Mouse (Mus musculus) gastrocnemius, postnatal 10 days (tissue): ENCODE results near the gene Htr1f. TPM values are rescaled to one million over a fixed set of nuclear protein-coding genes. Genes with fewer than 3 reads are reported as not detected.
"Not testable (repeated sequence)": the region's sequence is repeated elsewhere in the genome, so short reads cannot be mapped to it uniquely, and the experiment has no call there.

Experiments used
- DNase-seq: peaks from one replicate; pipeline ENCODE4 v3.0.0; 2021; ENCODE audit warnings: mixed read lengths
- long read RNA-seq, 2 experiments: library from polyadenylated mRNA; stranded (forward); transcript quantifications; one replicate each; pipeline ENCODE4 v2.0.0; 2021
- total RNA-seq, 2 experiments: library from RNA; stranded (reverse); gene quantifications; 2 replicates each; pipeline ENCODE4 v1.2.3; 2021

The Htr1f gene
- not detected for total RNA-seq
- long read RNA-seq, experiment 1, result 0 reads
- long read RNA-seq, experiment 2, result 0 reads

DNA sequence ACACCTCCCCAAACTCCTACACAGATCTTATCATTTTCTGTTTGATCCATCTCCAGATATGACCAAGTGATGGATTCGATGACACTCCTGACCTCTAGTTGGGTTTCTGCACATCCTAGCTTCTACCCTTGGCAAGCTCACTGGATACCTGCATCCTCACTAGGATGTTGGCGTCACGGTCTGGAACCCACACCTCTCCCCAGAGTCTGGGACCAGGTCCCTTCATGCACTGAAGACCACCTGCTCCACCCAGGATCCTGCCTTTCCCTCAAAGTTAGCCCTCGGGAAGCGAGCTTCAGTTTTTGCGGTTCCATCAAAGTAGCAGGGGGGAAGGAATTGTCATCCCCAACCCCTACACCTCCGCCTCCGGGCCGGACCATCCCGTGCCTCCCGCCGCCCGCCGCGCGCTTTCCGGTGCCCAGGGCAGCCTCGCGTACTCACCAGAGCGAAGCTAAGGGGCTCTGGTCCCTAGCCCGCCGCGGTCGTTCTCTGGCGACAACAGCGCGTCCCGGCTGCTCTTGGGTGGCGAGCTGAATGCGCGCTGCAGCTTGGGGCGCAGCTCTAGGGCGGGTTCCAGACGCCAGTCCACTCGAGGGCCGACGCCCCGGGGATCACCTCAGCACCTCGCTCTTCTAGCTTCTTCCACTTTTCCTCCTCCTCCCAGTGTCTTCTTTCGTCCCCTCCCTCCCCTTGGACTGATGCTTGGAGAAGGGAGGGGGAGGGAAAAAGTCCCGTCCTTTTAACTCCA is at the start of gene Htr1f:
Gene Htr1f, minus strand, starts transcription at position 671 of the 748 bp plus-strand sequence.
- DNase-seq, result no peak

- no peak for DNase-seq
Observed at GRCm38 (mm10) chr16:65139771-65140170, 34.1 kb upstream of the Htr1f start.

DNA sequence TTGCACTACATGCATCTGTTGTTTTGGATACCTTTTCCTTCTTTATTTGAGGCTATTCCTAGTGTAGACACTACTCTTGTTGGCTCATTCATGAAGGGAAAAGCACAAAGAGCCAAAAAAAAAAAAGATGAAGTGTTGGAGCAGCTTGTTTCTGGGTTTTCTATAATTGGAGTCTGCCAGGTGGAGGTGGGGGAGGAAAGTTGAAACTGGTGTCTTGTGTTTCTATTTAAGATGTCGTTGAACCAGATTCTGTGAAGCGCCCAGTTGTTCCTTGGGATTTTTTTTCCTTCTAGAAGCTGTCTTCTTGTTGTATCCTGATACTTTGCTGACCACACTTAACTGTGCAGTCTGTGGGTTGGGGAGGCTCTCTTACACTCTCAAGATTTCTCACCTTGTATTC is 23.7 kb upstream of the Htr1f start:
- no peak for DNase-seq

GRCm38 (mm10) chr16:65127846-65128245 is 22.2 kb upstream of the Htr1f start:
- DNase-seq, result no peak

GRCm38 (mm10) chr16:65112221-65112620 is 6.6 kb upstream of the Htr1f start:
- no peak for DNase-seq

DNA sequence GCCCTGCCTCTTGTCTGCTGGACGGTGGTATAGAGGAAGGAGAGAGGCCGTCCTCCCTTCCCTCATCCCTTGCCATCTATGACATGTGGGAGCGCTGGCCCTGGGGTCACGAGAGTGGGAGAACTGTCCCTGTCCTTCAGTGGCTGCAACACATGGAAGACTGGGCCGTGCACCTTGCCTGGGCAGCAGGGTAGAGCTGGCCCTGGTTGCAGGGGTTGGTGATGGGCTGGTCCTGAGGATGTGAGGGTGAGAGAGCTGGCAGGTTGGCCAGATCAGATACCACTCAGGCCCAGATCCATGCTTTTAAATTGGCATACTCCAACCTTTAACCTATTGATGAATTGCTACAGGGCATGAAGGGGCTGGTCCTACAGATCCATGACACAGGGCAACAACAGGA is 12.1 kb downstream of the Htr1f start:
- DNase-seq, result no peak

- DNase-seq, result no peak
Observed at GRCm38 (mm10) chr16:65083475-65083874, 22.2 kb downstream of the Htr1f start.

GRCm38 (mm10) chr16:65069867-65070266 is 35.8 kb downstream of the Htr1f start:
- no peak for DNase-seq

GRCm38 (mm10) chr16:65066264-65066663 is 39.4 kb downstream of the Htr1f start:
- no peak for DNase-seq

DNA sequence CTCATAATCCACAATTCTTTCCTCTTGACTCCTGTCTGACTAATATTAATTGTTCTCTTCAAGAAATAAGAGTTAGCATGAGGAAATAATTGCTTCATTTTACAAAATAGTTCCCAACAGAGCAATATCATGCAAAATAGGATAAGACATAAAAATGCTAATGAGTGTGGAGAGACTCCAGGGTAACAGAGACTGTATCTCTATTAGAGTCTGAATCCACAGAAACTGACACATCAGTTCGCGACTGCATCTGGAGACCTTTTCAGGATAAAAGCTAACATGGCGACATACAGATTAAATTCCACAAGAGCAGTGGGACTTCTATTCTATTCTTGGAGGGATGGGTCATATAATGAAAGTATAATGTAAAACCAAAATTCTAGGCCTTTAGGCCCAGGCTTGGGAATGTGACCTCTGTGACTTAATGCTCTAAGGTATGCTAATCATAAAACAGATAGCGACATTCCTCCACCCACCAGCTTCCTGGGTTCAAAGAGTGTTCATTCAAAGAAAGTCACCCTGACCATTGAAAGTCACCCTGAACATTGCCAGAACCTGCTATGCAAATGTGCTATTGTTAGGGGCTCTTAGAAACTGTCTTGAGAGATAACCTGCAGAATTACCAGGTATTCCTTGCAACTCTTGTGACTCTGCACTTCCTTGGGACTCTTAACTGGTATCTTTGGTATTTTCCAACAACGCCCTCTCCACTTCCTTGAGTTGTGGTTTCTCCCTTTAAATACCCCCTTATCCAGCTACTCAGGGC is 67.8 kb downstream of the Htr1f start:
- DNase-seq, result not testable (repeated sequence)

DNA sequence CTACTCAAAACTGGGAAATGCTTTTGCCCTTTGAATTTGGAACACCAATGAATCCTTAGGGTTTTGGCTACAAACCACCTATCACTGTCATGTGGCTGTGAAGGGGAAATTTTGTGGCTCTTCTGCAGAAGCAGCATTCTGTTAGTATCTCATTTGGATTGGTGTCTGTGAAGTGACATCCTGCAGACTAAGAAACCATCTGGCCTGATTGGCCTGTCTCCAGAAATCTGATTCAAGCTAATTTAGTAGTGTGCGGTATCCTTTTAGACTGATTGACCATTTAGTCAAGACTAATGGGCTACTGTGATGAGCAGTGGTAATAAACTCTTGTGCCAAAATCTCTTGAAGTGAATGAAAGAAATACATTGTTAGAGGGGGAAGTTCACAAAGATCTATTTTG is 76.0 kb downstream of the Htr1f start:
- no peak for DNase-seq

DNA sequence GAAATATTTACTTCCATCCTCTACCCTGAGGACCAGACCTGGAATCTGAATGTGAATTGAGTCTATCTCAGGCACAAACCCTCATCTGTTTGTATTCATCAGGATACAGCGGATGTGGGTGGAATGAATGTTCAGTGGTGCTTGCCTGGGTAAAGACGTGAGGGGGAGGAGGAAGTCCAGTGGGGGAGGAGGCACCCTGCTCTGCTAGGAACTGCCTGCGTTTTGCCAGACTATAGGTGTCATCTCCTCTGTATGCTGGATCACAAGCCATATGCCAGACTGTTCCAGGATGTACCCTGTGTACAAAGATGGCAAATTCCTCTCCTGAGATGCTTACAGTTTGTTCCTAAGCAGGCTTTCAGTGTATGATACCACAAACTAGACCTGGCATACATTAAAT is 83.3 kb downstream of the Htr1f start:
- no peak for DNase-seq

GRCm38 (mm10) chr16:65018710-65019109 is 86.9 kb downstream of the Htr1f start:
- DNase-seq, result no peak

DNA sequence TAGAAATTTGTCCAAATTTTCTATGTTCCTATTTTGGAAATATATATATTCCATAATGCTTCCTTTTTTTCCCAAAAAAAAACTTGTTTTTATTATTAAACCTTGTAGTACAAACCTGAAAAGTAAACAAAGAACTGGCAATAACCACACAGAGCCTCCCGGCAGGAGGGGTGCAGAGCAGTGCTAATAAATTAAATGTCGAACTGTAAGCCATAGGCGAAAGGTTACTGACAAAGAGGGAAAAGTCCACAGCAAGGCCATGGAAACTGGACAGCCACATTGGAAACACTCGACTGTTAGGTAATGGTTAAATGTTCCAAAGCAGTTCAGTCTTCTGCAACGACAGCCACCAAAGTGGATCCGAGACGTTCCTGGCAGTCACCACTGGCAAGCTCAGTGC is 87.5 kb downstream of the Htr1f start:
- no peak for DNase-seq

DNA sequence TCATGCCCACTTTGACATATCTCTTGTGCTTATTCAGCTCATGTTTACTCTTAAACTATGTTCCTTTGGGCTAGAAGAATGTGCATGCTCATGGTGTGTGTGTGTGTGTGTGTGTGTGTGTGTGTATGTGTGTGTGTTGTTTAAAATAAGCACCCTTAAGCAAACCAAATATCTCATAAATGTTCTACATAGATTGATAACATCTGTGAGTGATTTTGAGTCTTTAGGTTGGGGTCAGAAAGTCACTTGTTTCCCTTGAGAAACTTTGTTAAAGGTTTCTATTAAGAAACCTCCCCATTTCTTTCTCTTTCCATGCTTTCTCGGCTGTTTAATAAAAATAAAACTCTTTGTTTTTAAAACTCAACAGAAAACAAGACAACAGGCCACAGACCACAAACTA is 88.1 kb downstream of the Htr1f start:
- DNase-seq, result no peak

DNA sequence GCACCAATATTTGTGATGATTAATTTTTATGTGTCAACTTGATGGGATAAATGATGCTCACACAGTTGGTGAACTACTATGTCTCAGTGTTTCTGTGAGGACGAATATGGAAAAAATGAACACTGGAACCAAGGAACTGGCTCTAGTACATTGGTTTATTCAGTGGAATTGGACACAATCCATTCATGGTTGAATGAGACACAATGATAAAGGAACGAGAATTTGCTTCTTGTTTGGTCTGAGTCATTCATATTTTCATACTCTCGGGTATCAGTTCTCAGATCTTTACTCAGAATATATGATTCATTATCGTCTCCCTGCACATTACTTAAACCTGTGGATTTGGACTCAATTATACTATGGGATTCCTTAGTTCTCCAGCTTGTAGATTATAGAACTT is 90.4 kb downstream of the Htr1f start:
- no peak for DNase-seq

- DNase-seq, result no peak
Observed at GRCm38 (mm10) chr16:65001993-65002821, 103.4 kb downstream of the Htr1f start.

DNA sequence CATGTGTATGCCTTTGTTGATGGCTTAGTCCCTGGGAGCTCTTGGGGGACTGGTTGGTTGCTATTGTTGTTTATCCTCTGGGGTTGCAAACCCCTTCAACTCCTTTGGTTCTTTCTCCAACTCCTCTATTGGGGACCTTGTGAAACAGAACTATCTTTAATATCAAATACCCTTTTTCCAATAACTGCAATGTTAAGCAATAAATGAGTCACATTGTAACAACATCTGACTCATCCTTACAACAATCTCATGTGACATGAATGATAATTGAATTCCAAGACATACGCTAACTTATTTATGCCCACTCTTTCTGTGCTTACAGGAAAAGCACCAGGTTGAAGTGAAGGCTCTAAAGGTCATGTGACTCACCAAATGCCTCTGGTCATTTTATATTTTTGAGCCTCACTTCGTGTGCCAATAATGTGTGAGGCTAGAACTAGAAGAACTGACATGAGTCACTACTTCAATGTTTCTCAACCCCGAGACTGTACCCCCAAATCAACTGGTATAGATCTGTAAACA is 116.3 kb downstream of the Htr1f start:
- no peak for DNase-seq

DNA sequence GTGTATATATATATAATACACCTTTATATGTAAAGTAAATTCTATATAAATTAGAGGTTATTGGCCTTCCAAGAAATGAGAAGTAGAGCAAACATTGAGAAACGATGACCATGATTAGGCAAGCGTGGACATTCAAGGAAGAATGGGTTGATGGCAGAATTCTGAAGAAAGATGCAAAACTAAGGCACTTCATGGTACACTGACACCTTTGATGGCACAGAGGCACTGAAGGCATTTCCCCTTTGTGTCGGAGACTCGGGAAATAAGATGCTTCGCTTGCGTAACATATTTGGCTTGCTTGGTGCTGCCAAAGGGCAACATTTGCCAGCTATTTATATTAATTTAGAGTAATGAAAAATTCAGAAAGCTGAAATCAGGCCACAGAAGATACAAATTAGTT is 118.1 kb downstream of the Htr1f start:
- DNase-seq, result no peak

DNA sequence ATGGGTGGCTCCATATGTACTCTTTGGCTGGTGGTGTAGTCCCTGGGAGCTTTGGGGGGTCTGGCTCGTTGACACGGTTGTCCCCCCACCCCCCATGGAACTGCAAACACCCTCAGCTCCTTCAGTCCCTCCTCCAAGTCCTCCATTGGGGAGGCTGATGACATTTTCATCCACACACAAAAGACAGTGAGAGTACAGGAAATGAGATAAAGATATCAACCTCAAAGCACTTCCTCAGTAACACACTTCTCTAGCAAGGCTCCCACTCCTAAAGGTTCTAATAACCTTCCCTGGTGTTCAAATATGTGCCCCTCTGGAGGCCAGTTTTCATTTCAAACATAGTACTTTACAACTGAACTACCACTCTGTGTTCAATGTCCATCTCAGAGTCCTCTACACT is 118.6 kb downstream of the Htr1f start:
- DNase-seq, result no peak

GRCm38 (mm10) chr16:64974636-64975035 is 131.0 kb downstream of the Htr1f start:
- no peak for DNase-seq

- no peak for DNase-seq
Observed at GRCm38 (mm10) chr16:64973533-64974305, 131.9 kb downstream of the Htr1f start.
